In genomic region chr13:54610972-54611754, GRCm38 (mm10) we compare ENCODE assay signal across 7 mouse cellular contexts. TPM values are rescaled to one million over a fixed set of nuclear protein-coding genes. Genes with fewer than 3 reads are reported as not detected.
DNase-seq lines count a peak whose midpoint lies in the region; ATAC-seq lines count a peak whose summit lies in the region.

Gene Cltb, minus strand, starts transcription at chr13:54611344.

- under 1% methylated on average over 65 of the region's 66 CpGs for WGBS in embryonic facial prominence, embryonic 11.5 days
- WGBS in limb, embryonic 12.5 days, result under 1% methylated on average over 66 of the region's 66 CpGs
- WGBS in midbrain, embryonic 14.5 days, result 1% methylated on average over 66 of the region's 66 CpGs

- no peaks in the 10 kb centered on the region for H3K36me3 ChIP-seq in embryonic facial prominence, embryonic 11.5 days (replicated peaks; ENCODE audit: control insufficient read depth, insufficient read depth, low read depth, low read length)
- no peaks in the 10 kb centered on the region; the same call in 1 of the 2 replicates for H3K36me3 ChIP-seq in limb, embryonic 12.5 days
- no peaks in the 10 kb centered on the region; the same call in 1 of the 2 replicates for H3K36me3 ChIP-seq in midbrain, embryonic 14.5 days (ENCODE audit: control insufficient read depth, insufficient read depth, low read length)

- no peaks in the 10 kb centered on the region for H3K4me1 ChIP-seq in embryonic facial prominence, embryonic 11.5 days (ENCODE audit: control insufficient read depth, insufficient read depth, low read length)
- H3K4me1 ChIP-seq in limb, embryonic 12.5 days (replicated peaks), result peaks cover 9% of the 10 kb centered on the region
- H3K4me1 ChIP-seq in midbrain, embryonic 14.5 days (ENCODE audit: control insufficient read depth, insufficient read depth, low read length), result peaks cover 19% of the 10 kb centered on the region

- H3K9ac ChIP-seq in embryonic facial prominence, embryonic 11.5 days (replicated peaks; ENCODE audit: low read length), result peak within 1 kb of the TSS; percentile 71
- peak within 1 kb of the TSS; percentile 63 for H3K9ac ChIP-seq in limb, embryonic 12.5 days (replicated peaks)
- H3K9ac ChIP-seq in midbrain, embryonic 14.5 days (replicated peaks; ENCODE audit: low read length), result peak within 1 kb of the TSS; percentile 82

- no peaks in the 10 kb centered on the region for H3K9me3 ChIP-seq in embryonic facial prominence, embryonic 11.5 days (replicated peaks; ENCODE audit: control insufficient read depth, low read length)
- H3K9me3 ChIP-seq in limb, embryonic 12.5 days, result no peaks in the 10 kb centered on the region
- H3K9me3 ChIP-seq in midbrain, embryonic 14.5 days (ENCODE audit: control insufficient read depth, low read length), result no peaks in the 10 kb centered on the region

- no peak within 1 kb of the TSS for H3K27ac ChIP-seq in embryonic facial prominence, embryonic 11.5 days (replicated peaks; ENCODE audit: low read depth, low read length)
- no peak within 1 kb of the TSS for H3K27ac ChIP-seq in limb, embryonic 12.5 days
- peak within 1 kb of the TSS; percentile 72 for H3K27ac ChIP-seq in midbrain, embryonic 14.5 days (replicated peaks; ENCODE audit: low read depth, low read length)

- DNase-seq in adrenal gland, postnatal 14 days, result peak; percentile 94
- peak; percentile 78 for DNase-seq in embryonic facial prominence, embryonic 11.5 days (ENCODE audit: low spot score)
- DNase-seq in heart, adult 11 months, result peak; percentile 99
- DNase-seq in kidney, adult 18-20 months, result peak; percentile 94
- peak; percentile 93 for DNase-seq in midbrain, embryonic 14.5 days
- peak; percentile 70 to 86 for DNase-seq in spleen, adult 18-20 months

- H3K4me2 ChIP-seq in embryonic facial prominence, embryonic 11.5 days (ENCODE audit: low read depth, low read length), result peak within 1 kb of the TSS; percentile 94
- H3K4me2 ChIP-seq in limb, embryonic 12.5 days, result peak within 1 kb of the TSS; percentile 92
- H3K4me2 ChIP-seq in midbrain, embryonic 14.5 days (ENCODE audit: low read length), result peak within 1 kb of the TSS; percentile 85

- ATAC-seq in embryonic facial prominence, embryonic 11.5 days (replicated peaks; ENCODE audit: insufficient number of reproducible peaks, low FRiP score, low TSS enrichment, low read depth), result peak; percentile 49
- ATAC-seq in limb, embryonic 12.5 days (ENCODE audit: insufficient number of reproducible peaks, insufficient read depth, low FRiP score, low TSS enrichment, low read depth), result 0 out of 2 replicates have a peak, but pooled peaks have one; percentile 41
- ATAC-seq in midbrain, embryonic 14.5 days (ENCODE audit: low FRiP score, low TSS enrichment), result peak; percentile 81

- H3K27me3 ChIP-seq in embryonic facial prominence, embryonic 11.5 days (ENCODE audit: control insufficient read depth, insufficient read depth, low read length), result peaks cover 4% of the 10 kb centered on the region; the same call in 1 of the 2 replicates
- H3K27me3 ChIP-seq in limb, embryonic 12.5 days, result peaks cover 24% of the 10 kb centered on the region
- H3K27me3 ChIP-seq in midbrain, embryonic 14.5 days (ENCODE audit: control insufficient read depth, insufficient read depth, low read length), result no peaks in the 10 kb centered on the region

- peak within 1 kb of the TSS; percentile 61 for H3K4me3 ChIP-seq in embryonic facial prominence, embryonic 11.5 days (ENCODE audit: low read depth, low read length)
- H3K4me3 ChIP-seq in limb, embryonic 12.5 days (replicated peaks), result peak within 1 kb of the TSS; percentile 59
- peak within 1 kb of the TSS; percentile 64 for H3K4me3 ChIP-seq in midbrain, embryonic 14.5 days (replicated peaks; ENCODE audit: low read depth, low read length)

RNA-seq across cellular contexts. Expression of gene Cltb, which starts in this region (rescaled TPM):
- 70.6 and 80.1 TPM in 2 replicates for total RNA-seq in adrenal gland, postnatal 14 days (2021)
- polyA plus RNA-seq in embryonic facial prominence, embryonic 11.5 days (2014; fragmentation: Nextera tagmentation; extraction: Ambion mirVana), result 19.4 and 20.7 TPM in 2 replicates
- polyA plus RNA-seq in limb, embryonic 12.5 days (2016; fragmentation: Nextera tagmentation; extraction: Ambion mirVana), result 17.2 and 18.2 TPM in 2 replicates
- polyA plus RNA-seq in midbrain, embryonic 14.5 days (2014; fragmentation: Nextera tagmentation; extraction: Ambion mirVana), result 127 and 188 TPM in 2 replicates
